Mouse (Mus musculus) neural tube, embryonic 14.5 days (tissue): Measurements from ENCODE around the gene Plin4. TPM values are rescaled to one million over a fixed set of nuclear protein-coding genes. Genes with fewer than 3 reads are reported as not detected.
"Not testable (repeated sequence)": the region's sequence is repeated elsewhere in the genome, so short reads cannot be mapped to it uniquely, and the experiment has no call there.

Source experiments
- ATAC-seq: fragments of 200-750 bp; cut with Nextera tagmentation; 2 replicates; pipeline ENCODE4 v1.8.0; 2017; ENCODE audit warnings: low read depth, mild to moderate bottlenecking, moderate TSS enrichment, moderate library complexity
- H3K27ac ChIP-seq: fragments of 300-500 bp; sonication (generic); 2 replicates; pipeline ENCODE4 v1.5.1; 2014; ENCODE audit warnings: low read depth, mild to moderate bottlenecking, control low read depth, low read length, moderate library complexity, mixed read lengths
- H3K27me3 ChIP-seq: fragments of 300-500 bp; sonication (generic); 2 replicates; pipeline ENCODE4 v1.6.1; 2014; ENCODE audit warnings: low read length; ENCODE audit not compliant: control insufficient read depth, insufficient read depth
- H3K36me3 ChIP-seq: fragments of 300-500 bp; sonication (generic); 2 replicates; pipeline ENCODE4 v1.6.1; 2014; ENCODE audit warnings: low read length, mixed read lengths; ENCODE audit not compliant: control insufficient read depth, insufficient read depth
- H3K4me1 ChIP-seq: fragments of 300-500 bp; sonication (generic); 2 replicates; pipeline ENCODE4 v1.6.1; 2014; ENCODE audit warnings: low read length; ENCODE audit not compliant: control insufficient read depth, insufficient read depth
- H3K4me2 ChIP-seq: fragments of 300-500 bp; sonication (generic); 2 replicates; pipeline ENCODE4 v1.6.1; 2014; ENCODE audit warnings: mild to moderate bottlenecking, low read depth, low read length, control low read depth
- H3K4me3 ChIP-seq: fragments of 300-500 bp; sonication (generic); 2 replicates; pipeline ENCODE4 v1.5.1; 2014; ENCODE audit warnings: low read depth, low read length, control low read depth, mixed read lengths
- H3K9ac ChIP-seq: fragments of 300-500 bp; sonication (generic); replicated peaks from 2 replicates; pipeline ENCODE4 v1.6.1; 2014; ENCODE audit warnings: low read depth, mild to moderate bottlenecking, control low read depth, low read length, mixed read lengths
- H3K9me3 ChIP-seq: fragments of 300-500 bp; sonication (generic); 2 replicates; pipeline ENCODE4 v1.6.1; 2016; ENCODE audit warnings: low read length; ENCODE audit not compliant: control insufficient read depth
- WGBS: fragments of 180-500 bp; shearing (Covaris S2); extraction: QIAGEN DNeasy Blood & Tissue Kit; methylation state at CpG from one replicate; pipeline ENCODE4 v1.1.7; 2014; 5-methylcytosine and 5-hydroxymethylcytosine counted together
- polyA plus RNA-seq: library from polyadenylated mRNA; unstranded; fragments of >200 nt; fragmentation: Nextera tagmentation; extraction: Ambion mirVana; gene quantifications from 2 replicates; pipeline ENCODE4 v1.2.1, GENCODE M21; 2014

Gene Plin4
- polyA plus RNA-seq, 1 experiment from 2014 or later, result 0.28 TPM

GRCm38 (mm10) chr17:56078361-56078760, 31.2 kb downstream of the Plin4 start:
- Histone ChIP-seq H3K4me3 (peak overlapping the region; percentile 75; the same call in 1 of the 2 replicates), H3K4me1 (peaks cover 28% of the 10 kb centered on the region)
- not testable (repeated sequence) for H3K27ac ChIP-seq

GRCm38 (mm10) chr17:56077523-56077922, 32.1 kb downstream of the Plin4 start:
- Histone ChIP-seq H3K9me3 (no peaks in the 10 kb centered on the region), H3K4me1 (peaks cover 28% of the 10 kb centered on the region)
- WGBS, result 91% methylated on average over 5 of the region's 5 CpGs

More at GRCm38 (mm10) chr17:56078361-56078760, 31.2 kb downstream of the Plin4 start:
- H3K4me2 ChIP-seq, result peak overlapping the region; percentile 27; the same call in 1 of the 2 replicates
- H3K27me3 ChIP-seq, H3K9me3 ChIP-seq, H3K9ac ChIP-seq, H3K36me3 ChIP-seq, ATAC-seq: not testable (repeated sequence)
- WGBS, result 69% methylated on average over 9 of the region's 9 CpGs

GRCm38 (mm10) chr17:56074827-56075208, 34.8 kb downstream of the Plin4 start, which contains the start of gene Ubxn6:
Gene Ubxn6 (minus strand): TSS chr17:56075028.
- Histone ChIP-seq H3K27ac (peak within 1 kb of the TSS; percentile 85), H3K9ac (peak within 1 kb of the TSS; percentile 73), H3K4me1 (peaks cover 7% of the 10 kb centered on the region; the same call in 1 of the 2 replicates), H3K4me3 (peak within 1 kb of the TSS; percentile 74), H3K36me3 (peaks cover 28% of the 10 kb centered on the region), H3K27me3 (no peaks in the 10 kb centered on the region), H3K4me2 (peak within 1 kb of the TSS; percentile 60), H3K9me3 (no peaks in the 10 kb centered on the region)
- WGBS, result under 1% methylated on average over 35 of the region's 35 CpGs
- ATAC-seq, result peak; percentile 71

More at GRCm38 (mm10) chr17:56077523-56077922, 32.1 kb downstream of the Plin4 start:
- H3K27ac ChIP-seq, result no peak overlapping the region
- no peak overlapping the region for H3K4me2 ChIP-seq
- H3K36me3 ChIP-seq, result peaks cover 8% of the 10 kb centered on the region; the same call in 1 of the 2 replicates
- ATAC-seq, result no peak
- H3K4me3 ChIP-seq, result no peak overlapping the region
- H3K27me3 ChIP-seq, result no peaks in the 10 kb centered on the region
- H3K9ac ChIP-seq, result no peak overlapping the region

GRCm38 (mm10) chr17:56074097-56074826, 35.3 kb downstream of the Plin4 start:
- H3K27ac ChIP-seq, result peak overlapping the region; percentile 85
- H3K27me3 ChIP-seq, result no peaks in the 10 kb centered on the region
- peak overlapping the region; percentile 74 for H3K4me3 ChIP-seq
- no peaks in the 10 kb centered on the region for H3K9me3 ChIP-seq
- H3K4me1 ChIP-seq, result peaks cover 7% of the 10 kb centered on the region; the same call in 1 of the 2 replicates
- 8% methylated on average over 22 of the region's 22 CpGs for WGBS
- H3K9ac ChIP-seq, result peak overlapping the region; percentile 73
- peak overlapping the region; percentile 60 for H3K4me2 ChIP-seq
- H3K36me3 ChIP-seq, result peaks cover 33% of the 10 kb centered on the region
- peak; percentile 29 for ATAC-seq

GRCm38 (mm10) chr17:56072243-56072642, 37.4 kb downstream of the Plin4 start:
- Histone ChIP-seq H3K9ac (no peak overlapping the region), H3K36me3 (peaks cover 53% of the 10 kb centered on the region), H3K4me1 (peaks cover 7% of the 10 kb centered on the region; the same call in 1 of the 2 replicates), H3K4me3 (no peak overlapping the region), H3K27ac (no peak overlapping the region), H3K27me3 (no peaks in the 10 kb centered on the region), H3K4me2 (no peak overlapping the region), H3K9me3 (no peaks in the 10 kb centered on the region)
- WGBS, result 96% methylated on average over 5 of the region's 5 CpGs
- no peak for ATAC-seq

GRCm38 (mm10) chr17:56071126-56071525, 38.5 kb downstream of the Plin4 start:
- H3K4me2 ChIP-seq, result no peak overlapping the region
- no peak for ATAC-seq
- H3K4me3 ChIP-seq, result no peak overlapping the region
- H3K27ac ChIP-seq, result no peak overlapping the region
- peaks cover 56% of the 10 kb centered on the region for H3K36me3 ChIP-seq
- no peaks in the 10 kb centered on the region for H3K27me3 ChIP-seq
- no peaks in the 10 kb centered on the region for H3K9me3 ChIP-seq
- H3K4me1 ChIP-seq, result peaks cover 7% of the 10 kb centered on the region; the same call in 1 of the 2 replicates
- no peak overlapping the region for H3K9ac ChIP-seq

- Histone ChIP-seq H3K4me3 (no peak overlapping the region), H3K9ac (no peak overlapping the region), H3K4me1 (peaks cover 2% of the 10 kb centered on the region; the same call in 1 of the 2 replicates), H3K27ac (no peak overlapping the region), H3K36me3 (peaks cover 56% of the 10 kb centered on the region), H3K9me3 (no peaks in the 10 kb centered on the region), H3K27me3 (no peaks in the 10 kb centered on the region), H3K4me2 (no peak overlapping the region)
- no peak for ATAC-seq
- 97% methylated on average over 14 of the region's 14 CpGs for WGBS
Measured at GRCm38 (mm10) chr17:56069066-56069465, 40.5 kb downstream of the Plin4 start.

GRCm38 (mm10) chr17:56066451-56066850, 43.2 kb downstream of the Plin4 start:
- Histone ChIP-seq H3K4me3 (no peak overlapping the region), H3K9me3 (no peaks in the 10 kb centered on the region), H3K4me1 (no peaks in the 10 kb centered on the region), H3K4me2 (no peak overlapping the region), H3K9ac (no peak overlapping the region), H3K36me3 (peaks cover 43% of the 10 kb centered on the region), H3K27me3 (no peaks in the 10 kb centered on the region), H3K27ac (no peak overlapping the region)
- no peak for ATAC-seq

GRCm38 (mm10) chr17:56065715-56066114, 43.9 kb downstream of the Plin4 start:
- not testable (repeated sequence) for H3K27ac ChIP-seq, H3K9me3 ChIP-seq, H3K4me2 ChIP-seq, H3K4me3 ChIP-seq, H3K9ac ChIP-seq, H3K27me3 ChIP-seq, H3K4me1 ChIP-seq, ATAC-seq
- peaks cover 37% of the 10 kb centered on the region for H3K36me3 ChIP-seq
- WGBS, result 90% methylated on average over 6 of the region's 6 CpGs
